Mouse (Mus musculus) right cerebral cortex, postnatal 36 days (tissue): ENCODE data around the gene Tcf20.

ENCODE experiments used
- DNase-seq, 2 experiments: peaks; one replicate each; pipeline ENCODE4 v3.0.0; 2022; ENCODE audit warnings: low spot score in 2 of 2, mixed read lengths in 1 of 2

Gene Tcf20

GRCm38 (mm10) chr15:82992911-82993310 is 5.2 kb upstream of the Tcf20 start:
- no peak for DNase-seq

- no peak for DNase-seq
Measured at GRCm38 (mm10) chr15:82992079-82992783, 4.6 kb upstream of the Tcf20 start.

GRCm38 (mm10) chr15:82989190-82989704 is 1.6 kb upstream of the Tcf20 start:
- no peak for DNase-seq

GRCm38 (mm10) chr15:82987014-82987731 is 499 bp downstream of the Tcf20 start:
- no peak for DNase-seq

GRCm38 (mm10) chr15:82984574-82984973 is 3.1 kb downstream of the Tcf20 start:
- DNase-seq: no peak

GRCm38 (mm10) chr15:82984097-82984496 is 3.6 kb downstream of the Tcf20 start:
- DNase-seq: no peak

- DNase-seq: no peak
Measured at GRCm38 (mm10) chr15:82983416-82984026, 4.2 kb downstream of the Tcf20 start.

GRCm38 (mm10) chr15:82982724-82983415 is 4.8 kb downstream of the Tcf20 start:
- no peak for DNase-seq

GRCm38 (mm10) chr15:82981676-82982520 is 5.8 kb downstream of the Tcf20 start:
- no peak for DNase-seq

- no peak for DNase-seq
Measured at GRCm38 (mm10) chr15:82979531-82979930, 8.1 kb downstream of the Tcf20 start.

GRCm38 (mm10) chr15:82974471-82974870 is 13.2 kb downstream of the Tcf20 start:
- DNase-seq: no peak

- DNase-seq: no peak
Measured at GRCm38 (mm10) chr15:82969206-82969721, 18.4 kb downstream of the Tcf20 start.

GRCm38 (mm10) chr15:82968449-82968848 is 19.2 kb downstream of the Tcf20 start:
- DNase-seq: no peak

GRCm38 (mm10) chr15:82967947-82968346 is 19.7 kb downstream of the Tcf20 start:
- DNase-seq: no peak

- DNase-seq: no peak
Measured at GRCm38 (mm10) chr15:82964266-82964825, 23.3 kb downstream of the Tcf20 start.

- DNase-seq: no peak
Measured at GRCm38 (mm10) chr15:82963556-82964156, 24.0 kb downstream of the Tcf20 start.

GRCm38 (mm10) chr15:82963090-82963489 is 24.6 kb downstream of the Tcf20 start:
- no peak for DNase-seq

- DNase-seq: no peak
Measured at GRCm38 (mm10) chr15:82962536-82962935, 25.1 kb downstream of the Tcf20 start.

- no peak for DNase-seq
Measured at GRCm38 (mm10) chr15:82960786-82961561, 26.7 kb downstream of the Tcf20 start.
